Mouse (Mus musculus) CH12F3 (cell line): ENCODE results near the gene Zdhhc13.

Experiments
- in situ Hi-C: fragments of 300-500 bp; cut with MboI; formaldehyde crosslinking; loops from 2 replicates; pipeline ENCODE4 v1.14.3; 2020; ENCODE audit warnings: low sequenced_read_pairs

Zdhhc13 gene

GRCm38 (mm10) chr7:48876526-48876925 is 87.7 kb downstream of the Zdhhc13 start:
- in situ Hi-C loops = loop anchor here (25.0 kb wide), 1 partner anchor 236 kb away; no protein-coding TSS in a partner anchor
